Mouse (Mus musculus) heart, embryonic 10.5 days (tissue): ENCODE data around the gene Abca2. TPM values are rescaled to one million over a fixed set of nuclear protein-coding genes. Genes with fewer than 3 reads are reported as not detected.

ENCODE experiments used
- DNase-seq: peaks from one replicate; pipeline ENCODE4 v3.0.0-alpha.2; 2017; ENCODE audit warnings: low spot score
- H3K27ac ChIP-seq: fragments of 300-500 bp; sonication (generic); 2 replicates; pipeline ENCODE4 v1.5.1; 2016; ENCODE audit warnings: mild to moderate bottlenecking
- H3K27me3 ChIP-seq: fragments of 300-500 bp; sonication (generic); 2 replicates; pipeline ENCODE4 v1.6.1; 2016; ENCODE audit warnings: mild to moderate bottlenecking; ENCODE audit not compliant: poor library complexity, insufficient read depth, severe bottlenecking
- H3K36me3 ChIP-seq: fragments of 300-500 bp; sonication (generic); 2 replicates; pipeline ENCODE4 v1.6.1; 2016; ENCODE audit warnings: mild to moderate bottlenecking, moderate library complexity
- H3K4me1 ChIP-seq: fragments of 300-500 bp; sonication (generic); 2 replicates; pipeline ENCODE4 v1.6.1; 2016; ENCODE audit warnings: mild to moderate bottlenecking
- H3K4me3 ChIP-seq: fragments of 300-500 bp; sonication (generic); 2 replicates; pipeline ENCODE4 v1.5.1; 2016; ENCODE audit warnings: mild to moderate bottlenecking, moderate library complexity
- H3K9me3 ChIP-seq: fragments of 300-500 bp; sonication (generic); 2 replicates; pipeline ENCODE4 v1.6.1; 2016; ENCODE audit warnings: mild to moderate bottlenecking, moderate library complexity
- WGBS: fragments of 180-500 bp; shearing (Covaris S2); methylation state at CpG from one replicate; pipeline ENCODE4 v1.1.7; 2016; 5-methylcytosine and 5-hydroxymethylcytosine counted together
- polyA plus RNA-seq: library from polyadenylated mRNA; unstranded; fragments of >200 nt; fragmentation: Nextera tagmentation; extraction: Ambion mirVana; gene quantifications from 2 replicates; pipeline ENCODE4 v1.2.1, GENCODE M21; 2016

The Abca2 gene
- polyA plus RNA-seq, 1 experiment from 2014 or later: 3.5 TPM

GRCm38 (mm10) chr2:25472550-25472949, 44.0 kb downstream of the Abca2 start:
- Histone ChIP-seq H3K9me3 (no peaks in the 10 kb centered on the region), H3K27ac (no peak overlapping the region), H3K4me3 (no peak overlapping the region), H3K4me1 (0 out of 2 replicates have a peak, but pooled peaks cover 17% of the 10 kb centered on the region), H3K36me3 (no peaks in the 10 kb centered on the region), H3K27me3 (peaks cover 19% of the 10 kb centered on the region; the same call in 1 of the 2 replicates)
- DNase-seq: no peak
- 72% methylated on average over 2 of the region's 2 CpGs for WGBS

- no peak overlapping the region for H3K27ac ChIP-seq
- DNase-seq: no peak
- H3K36me3 ChIP-seq: no peaks in the 10 kb centered on the region
- H3K9me3 ChIP-seq: no peaks in the 10 kb centered on the region
- 84% methylated on average over 8 of the region's 8 CpGs for WGBS
- H3K4me1 ChIP-seq: no peaks in the 10 kb centered on the region
- peaks cover 10% of the 10 kb centered on the region; the same call in 1 of the 2 replicates for H3K27me3 ChIP-seq
- no peak overlapping the region for H3K4me3 ChIP-seq
These were observed 49.0 kb downstream of the Abca2 start for GRCm38 (mm10) chr2:25477541-25477940.

GRCm38 (mm10) chr2:25477967-25478675, 49.6 kb downstream of the Abca2 start:
- no peak for DNase-seq

GRCm38 (mm10) chr2:25479551-25480311, 51.2 kb downstream of the Abca2 start:
- DNase-seq: no peak
- Histone ChIP-seq H3K4me1 (no peaks in the 10 kb centered on the region), H3K27ac (no peak overlapping the region), H3K27me3 (peaks cover 24% of the 10 kb centered on the region; the same call in 1 of the 2 replicates), H3K4me3 (no peak overlapping the region), H3K9me3 (no peaks in the 10 kb centered on the region), H3K36me3 (no peaks in the 10 kb centered on the region)
- WGBS: 70% methylated on average over 10 of the region's 10 CpGs

More at GRCm38 (mm10) chr2:25477967-25478675, 49.6 kb downstream of the Abca2 start:
- 83% methylated on average over 3 of the region's 3 CpGs for WGBS
- Histone ChIP-seq H3K4me1 (no peaks in the 10 kb centered on the region), H3K27me3 (peaks cover 12% of the 10 kb centered on the region; the same call in 1 of the 2 replicates), H3K36me3 (no peaks in the 10 kb centered on the region), H3K9me3 (no peaks in the 10 kb centered on the region), H3K4me3 (no peak overlapping the region), H3K27ac (no peak overlapping the region)

GRCm38 (mm10) chr2:25480541-25480940, 52.0 kb downstream of the Abca2 start:
- Histone ChIP-seq H3K4me3 (no peak overlapping the region), H3K36me3 (no peaks in the 10 kb centered on the region), H3K4me1 (no peaks in the 10 kb centered on the region), H3K27me3 (peaks cover 30% of the 10 kb centered on the region; the same call in 1 of the 2 replicates), H3K27ac (no peak overlapping the region), H3K9me3 (no peaks in the 10 kb centered on the region)
- 73% methylated on average over 1 of the region's 1 CpGs for WGBS
- no peak for DNase-seq

GRCm38 (mm10) chr2:25482969-25483368, 54.5 kb downstream of the Abca2 start:
- DNase-seq: no peak
- H3K36me3 ChIP-seq: no peaks in the 10 kb centered on the region
- 19% methylated on average over 7 of the region's 7 CpGs for WGBS
- no peaks in the 10 kb centered on the region for H3K4me1 ChIP-seq
- H3K4me3 ChIP-seq: no peak overlapping the region
- H3K9me3 ChIP-seq: no peaks in the 10 kb centered on the region
- peaks cover 26% of the 10 kb centered on the region; the same call in 1 of the 2 replicates for H3K27me3 ChIP-seq
- H3K27ac ChIP-seq: no peak overlapping the region

- H3K27ac ChIP-seq: no peak overlapping the region
- no peak overlapping the region for H3K4me3 ChIP-seq
- H3K4me1 ChIP-seq: no peaks in the 10 kb centered on the region
- no peaks in the 10 kb centered on the region for H3K9me3 ChIP-seq
- H3K36me3 ChIP-seq: no peaks in the 10 kb centered on the region
- DNase-seq: no peak
- H3K27me3 ChIP-seq: peaks cover 29% of the 10 kb centered on the region; the same call in 1 of the 2 replicates
- 69% methylated on average over 11 of the region's 11 CpGs for WGBS
These were observed 56.6 kb downstream of the Abca2 start for GRCm38 (mm10) chr2:25484901-25485647.

GRCm38 (mm10) chr2:25487965-25488670, 59.6 kb downstream of the Abca2 start:
- Histone ChIP-seq H3K27me3 (peaks cover 30% of the 10 kb centered on the region; the same call in 1 of the 2 replicates), H3K27ac (no peak overlapping the region), H3K9me3 (no peaks in the 10 kb centered on the region), H3K4me3 (no peak overlapping the region), H3K36me3 (no peaks in the 10 kb centered on the region), H3K4me1 (no peaks in the 10 kb centered on the region)
- WGBS: 74% methylated on average over 6 of the region's 6 CpGs
- no peak for DNase-seq

GRCm38 (mm10) chr2:25488671-25489068, 60.2 kb downstream of the Abca2 start:
- WGBS: 73% methylated on average over 7 of the region's 7 CpGs
- H3K27ac ChIP-seq: no peak overlapping the region
- H3K4me3 ChIP-seq: no peak overlapping the region
- no peaks in the 10 kb centered on the region for H3K36me3 ChIP-seq
- peaks cover 26% of the 10 kb centered on the region; the same call in 1 of the 2 replicates for H3K27me3 ChIP-seq
- no peaks in the 10 kb centered on the region for H3K4me1 ChIP-seq
- H3K9me3 ChIP-seq: no peaks in the 10 kb centered on the region
- DNase-seq: no peak

- Histone ChIP-seq H3K4me3 (no peak overlapping the region), H3K4me1 (peaks cover 7% of the 10 kb centered on the region), H3K36me3 (no peaks in the 10 kb centered on the region), H3K27ac (no peak overlapping the region), H3K27me3 (peaks cover 8% of the 10 kb centered on the region; the same call in 1 of the 2 replicates), H3K9me3 (no peaks in the 10 kb centered on the region)
- 72% methylated on average over 5 of the region's 5 CpGs for WGBS
- DNase-seq: no peak
These were observed 64.5 kb downstream of the Abca2 start for GRCm38 (mm10) chr2:25492988-25493387.

GRCm38 (mm10) chr2:25493476-25493961, 65.0 kb downstream of the Abca2 start, which contains the start of gene Lcn12:
Gene Lcn12 (minus strand): TSS chr2:25493911.
- Histone ChIP-seq H3K4me3 (no peak within 1 kb of the TSS), H3K27me3 (0 out of 2 replicates have a peak, but pooled peaks cover 6% of the 10 kb centered on the region), H3K9me3 (no peaks in the 10 kb centered on the region), H3K36me3 (no peaks in the 10 kb centered on the region), H3K27ac (no peak within 1 kb of the TSS), H3K4me1 (peaks cover 12% of the 10 kb centered on the region)
- WGBS: 79% methylated on average over 5 of the region's 5 CpGs
- no peak for DNase-seq

- H3K27ac ChIP-seq: no peak overlapping the region
- no peaks in the 10 kb centered on the region for H3K36me3 ChIP-seq
- 38% methylated on average over 4 of the region's 4 CpGs for WGBS
- no peak overlapping the region for H3K4me3 ChIP-seq
- DNase-seq: no peak
- H3K27me3 ChIP-seq: no peaks in the 10 kb centered on the region
- H3K4me1 ChIP-seq: peaks cover 33% of the 10 kb centered on the region
- H3K9me3 ChIP-seq: no peaks in the 10 kb centered on the region
These were observed 68.0 kb downstream of the Abca2 start for GRCm38 (mm10) chr2:25496462-25496861.
